Mouse (Mus musculus) c-Kit-negative CD71-positive TER-119-positive erythroid progenitor cells, embryonic 14.5 days (primary cell): Measurements from ENCODE around the gene Arl6.

Experiments used
- DNase-seq: peaks from one replicate; pipeline ENCODE4 v3.0.0-alpha.2; 2013; ENCODE audit warnings: low read depth, low spot score

Gene Arl6

DNA sequence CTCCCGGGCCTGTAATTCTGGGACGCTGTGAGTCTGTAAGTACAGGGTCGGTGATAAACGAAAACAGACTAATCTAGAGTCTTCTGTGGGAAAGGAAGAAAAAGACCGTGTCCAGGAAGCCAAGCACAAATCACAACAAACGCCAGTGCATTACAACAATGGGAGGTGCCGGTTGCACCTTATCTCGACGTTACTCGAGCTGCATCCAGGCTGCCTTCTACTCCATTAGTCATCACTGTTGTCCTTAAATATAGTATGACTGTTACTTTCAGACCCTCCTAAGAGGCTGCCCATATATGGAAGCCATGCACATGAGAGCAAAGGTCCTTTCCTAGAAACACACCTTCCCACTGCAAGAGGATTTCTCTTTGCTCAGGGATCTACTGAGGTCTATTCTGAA is 51.4 kb downstream of the Arl6 start:
- no peak for DNase-seq

DNA sequence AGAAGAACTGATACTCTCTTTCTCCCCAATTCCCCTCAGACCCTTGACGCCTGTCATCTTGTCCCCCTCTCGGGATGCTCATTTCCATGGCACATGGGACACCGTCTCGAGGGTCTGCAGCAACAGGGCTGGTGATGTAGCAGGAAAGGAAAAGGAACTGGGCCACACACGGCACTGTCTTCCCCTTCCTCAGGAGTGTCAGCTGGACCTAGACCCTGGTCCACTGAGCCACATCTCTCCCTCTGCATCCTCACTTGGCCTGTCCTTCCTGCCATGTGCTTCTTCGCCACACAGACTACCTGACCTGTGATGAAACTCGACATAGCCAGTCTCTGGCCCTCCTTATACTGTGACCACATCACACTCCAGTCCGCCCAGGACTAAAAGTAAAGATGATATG is 52.3 kb downstream of the Arl6 start:
- no peak for DNase-seq

DNA sequence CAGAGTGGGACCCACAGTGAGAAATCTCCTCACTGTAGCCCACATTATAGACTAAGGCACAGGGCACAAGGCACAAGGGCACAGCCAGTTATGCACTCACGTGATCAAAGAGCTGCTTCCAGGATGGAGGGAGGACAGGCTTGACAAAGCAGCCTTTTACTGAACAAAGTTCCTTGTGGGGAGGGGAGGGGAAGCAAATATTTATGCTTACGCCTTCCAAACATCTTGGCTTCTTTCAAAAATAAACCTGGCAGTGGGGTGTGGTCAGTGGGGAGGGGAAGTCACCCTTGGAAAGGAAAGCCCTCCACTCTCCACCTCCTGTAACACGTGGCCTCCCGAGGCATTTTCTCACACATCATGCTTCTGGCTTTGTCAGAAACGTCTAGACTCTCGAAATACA is 52.9 kb downstream of the Arl6 start:
- no peak for DNase-seq

DNA sequence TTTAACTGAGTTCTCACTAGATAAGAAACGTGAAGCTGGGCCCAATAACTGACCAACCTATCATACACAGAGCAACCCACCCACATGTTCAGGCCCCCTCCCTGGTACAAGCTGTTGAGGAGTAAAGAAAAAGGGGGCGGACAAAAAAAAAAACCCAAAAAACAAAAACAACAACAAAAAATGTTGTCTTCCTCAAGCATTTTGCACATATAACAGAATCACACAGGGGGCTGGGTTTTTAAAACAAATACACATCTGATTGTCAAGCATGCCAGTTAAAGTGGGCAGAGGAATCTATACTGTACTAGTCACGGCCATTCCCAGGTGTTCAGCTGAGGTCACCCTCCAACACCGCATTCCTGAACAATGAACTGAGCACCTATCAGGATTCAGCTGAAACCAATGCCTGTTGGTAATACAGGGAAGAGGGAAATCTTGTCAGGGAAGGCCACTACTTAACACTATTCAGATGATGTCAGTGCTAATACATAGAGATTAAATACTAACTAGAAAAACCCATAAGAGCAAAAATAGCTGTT is 53.4 kb downstream of the Arl6 start:
- DNase-seq, result no peak

DNA sequence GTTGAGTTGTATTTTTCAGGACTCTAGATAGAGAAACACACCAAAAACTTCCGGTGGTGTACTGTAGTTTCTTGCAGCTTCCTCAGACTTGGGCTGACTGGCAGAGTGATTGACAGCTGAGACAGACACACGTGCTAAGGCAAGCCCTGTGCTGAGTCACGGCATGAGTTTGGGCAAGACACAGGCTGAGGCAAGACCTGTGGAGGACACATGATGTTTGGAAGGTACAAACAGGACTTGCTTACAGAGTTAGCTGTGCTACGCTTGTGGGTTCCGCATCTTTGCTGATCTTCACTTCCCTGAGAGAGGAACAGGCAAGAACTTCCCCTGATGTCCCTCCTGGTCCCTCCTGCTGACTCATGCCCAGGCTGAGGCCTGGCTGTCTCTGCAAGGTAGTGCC is 55.7 kb downstream of the Arl6 start:
- no peak for DNase-seq

DNA sequence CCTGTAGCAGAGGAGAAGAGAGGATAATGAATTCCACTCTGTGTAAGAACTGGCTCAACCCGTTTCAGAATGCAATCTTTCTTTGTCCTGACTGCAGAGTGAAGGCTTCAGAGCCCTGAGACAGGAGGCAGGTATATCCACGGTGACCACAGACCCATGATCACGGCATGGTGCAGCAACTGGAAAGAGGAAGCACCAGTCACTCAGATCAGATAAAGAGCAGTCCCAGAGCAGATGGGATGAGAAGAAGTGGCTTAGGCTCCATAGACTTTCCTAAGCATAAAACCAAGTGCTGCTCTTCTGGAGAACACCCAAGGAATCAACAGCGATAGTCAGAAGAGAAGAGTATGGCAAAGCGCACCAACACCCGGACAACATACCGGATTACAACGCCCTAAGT is 60.0 kb downstream of the Arl6 start:
- DNase-seq, result no peak

DNA sequence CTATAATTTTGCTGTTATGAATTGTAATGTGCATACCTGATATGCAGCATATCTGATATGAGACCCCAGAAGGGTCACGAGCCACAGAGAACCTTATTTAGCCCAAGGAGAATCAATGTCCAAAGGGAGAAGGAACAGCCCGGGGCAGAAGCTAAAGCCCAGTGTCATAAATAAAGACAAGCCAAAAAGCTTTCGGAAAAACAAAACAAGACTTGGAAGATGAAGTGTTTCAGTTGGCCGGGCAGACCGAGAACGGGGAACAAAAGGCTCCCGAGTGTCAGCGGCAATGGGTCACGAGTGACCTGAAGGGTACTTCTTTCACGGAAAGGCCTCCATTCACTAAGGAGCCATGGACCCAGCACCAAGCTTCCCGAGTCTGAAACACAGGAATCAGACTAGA is 65.2 kb downstream of the Arl6 start:
- DNase-seq, result no peak

DNA sequence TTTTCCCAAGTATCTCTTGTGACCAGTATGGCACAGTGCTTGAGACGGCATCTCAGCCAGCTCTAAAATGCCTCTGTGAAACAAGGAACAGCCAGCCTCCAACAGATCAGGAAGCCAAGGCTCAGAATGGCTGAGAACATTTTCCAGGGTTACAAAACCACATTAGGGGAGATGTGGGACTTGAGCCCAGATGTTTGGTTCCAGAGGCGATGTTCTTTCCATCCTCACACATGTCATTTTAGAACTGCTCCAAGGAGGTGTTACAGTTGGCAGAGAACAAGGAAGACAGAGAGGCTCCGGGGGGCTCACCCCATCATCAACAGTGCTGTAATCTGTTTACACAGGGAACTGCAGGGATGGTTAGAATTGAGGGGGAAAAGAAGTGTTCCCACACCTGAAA is 66.5 kb downstream of the Arl6 start:
- DNase-seq, result no peak

DNA sequence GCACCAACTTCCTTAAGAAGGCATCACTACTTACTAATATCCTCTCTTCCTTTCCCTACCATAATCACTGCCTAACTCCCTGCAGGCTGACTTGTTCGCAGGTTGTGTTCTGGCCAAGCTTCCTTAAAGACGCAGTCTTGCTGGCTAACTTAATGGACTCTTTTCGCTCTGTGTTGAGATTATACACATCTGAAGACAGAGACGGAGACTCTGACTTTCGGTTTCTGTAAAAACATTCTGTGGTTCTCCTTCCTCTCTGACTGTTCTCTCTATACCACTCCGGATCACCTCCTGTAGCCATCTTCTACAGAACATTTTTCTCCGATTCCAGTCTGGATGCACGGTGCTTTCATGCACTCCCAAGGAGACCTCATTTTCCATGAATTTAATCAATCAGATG is 68.4 kb downstream of the Arl6 start:
- no peak for DNase-seq

DNA sequence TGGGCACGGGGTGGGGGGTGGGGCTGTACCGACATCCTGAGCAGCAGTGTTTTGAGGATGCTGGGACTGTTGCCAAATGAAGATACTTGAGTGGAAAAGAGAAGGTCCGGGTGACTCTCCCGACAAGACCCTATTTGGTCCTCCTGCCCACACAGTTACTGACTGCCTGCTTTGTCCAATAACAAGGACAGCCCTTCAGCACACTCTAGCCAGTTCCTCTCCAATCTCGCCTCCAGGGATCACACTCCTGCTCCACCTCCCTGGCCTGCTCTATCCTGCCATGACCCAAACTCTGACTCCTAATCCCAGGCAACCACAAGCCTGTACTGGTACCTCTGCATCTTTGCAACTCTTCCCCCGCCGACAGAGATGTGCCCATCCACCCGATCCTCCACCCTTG is 69.4 kb downstream of the Arl6 start:
- no peak for DNase-seq

DNA sequence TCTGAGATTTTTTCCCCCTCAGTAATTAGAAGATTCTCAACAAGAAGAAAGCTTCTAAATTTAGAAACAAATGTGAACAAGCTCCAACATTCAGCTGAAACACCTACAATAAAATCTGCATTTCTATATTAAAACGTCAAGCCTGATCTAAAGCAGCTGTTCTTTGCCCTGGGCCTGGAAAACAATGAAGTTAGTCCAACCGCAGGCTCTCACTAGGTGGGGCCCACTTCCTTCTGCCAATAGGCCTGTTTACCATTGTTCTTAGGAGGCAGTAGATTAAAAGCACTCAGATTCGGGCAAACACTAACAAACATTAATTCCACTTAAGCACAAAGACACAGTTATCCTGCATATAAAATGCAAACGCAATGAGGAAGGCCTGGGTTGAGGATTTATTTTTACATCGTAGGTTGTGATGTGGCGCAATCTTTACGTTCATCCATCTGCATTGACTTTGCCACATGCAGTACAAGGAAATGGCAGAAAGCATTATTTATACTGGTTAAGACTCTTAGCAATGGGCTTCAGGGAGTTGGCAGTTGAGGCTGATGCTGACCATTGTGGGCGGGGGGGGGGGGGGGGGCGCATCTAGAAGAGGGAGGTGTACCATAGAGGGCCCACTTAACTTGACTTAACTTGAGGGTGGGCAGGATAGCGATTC is 71.3 kb downstream of the Arl6 start:
- no peak for DNase-seq

DNA sequence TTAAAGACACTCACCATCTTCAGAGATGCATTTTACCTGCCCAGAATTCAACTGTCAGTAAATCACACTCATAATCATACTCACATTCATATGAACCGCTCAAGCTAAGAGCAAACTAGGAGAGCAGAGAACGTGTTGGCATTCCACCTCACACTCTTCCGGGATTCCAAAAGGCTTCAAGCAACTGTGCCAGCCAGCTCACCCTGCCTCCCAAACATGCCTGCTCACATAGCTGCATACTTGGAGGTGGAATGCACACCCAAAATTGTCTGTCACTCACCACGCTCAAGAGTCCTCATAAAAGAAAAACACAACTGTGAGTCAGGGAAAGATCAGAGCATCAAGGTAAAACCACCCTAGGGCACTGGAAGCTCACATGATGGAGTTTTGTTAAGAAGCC is 72.8 kb downstream of the Arl6 start:
- no peak for DNase-seq

DNA sequence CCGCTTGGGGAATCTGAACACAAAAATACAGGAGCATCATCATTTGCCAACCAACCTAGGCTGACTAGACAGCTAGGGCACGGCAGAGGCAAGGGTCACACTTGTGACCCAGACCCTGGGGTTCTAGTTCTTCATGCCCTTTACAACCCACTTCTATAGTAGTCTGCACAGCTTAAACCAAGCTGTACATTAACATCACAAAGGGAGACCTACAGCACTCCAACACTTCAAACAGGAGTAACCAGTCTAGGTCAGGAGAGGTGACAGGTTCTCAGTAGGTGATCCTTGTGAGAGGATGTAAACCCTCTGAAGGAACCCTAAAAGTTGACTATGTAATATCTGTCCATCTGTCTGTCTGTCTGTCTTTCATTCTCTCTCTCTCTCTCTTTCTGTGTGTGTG is 73.6 kb downstream of the Arl6 start:
- no peak for DNase-seq

DNA sequence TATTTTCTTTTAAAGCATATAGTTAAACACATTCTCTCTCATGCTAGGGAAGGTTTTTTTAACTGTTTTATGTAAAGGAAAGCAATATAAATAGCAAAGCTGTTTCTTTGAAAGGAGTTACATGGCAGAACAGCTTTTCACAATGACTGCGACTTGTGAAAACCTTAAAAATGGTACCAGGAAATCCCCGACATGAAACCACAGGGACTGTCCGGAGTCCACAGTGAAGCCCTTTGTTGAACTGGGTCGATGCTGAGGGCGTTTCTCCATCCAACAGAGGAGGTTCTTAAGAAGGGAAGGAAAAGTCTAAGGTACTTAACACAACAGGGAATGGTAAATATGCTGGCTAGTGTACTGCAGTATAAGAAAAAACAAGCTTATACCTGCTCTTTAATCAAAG is 75.2 kb downstream of the Arl6 start:
- no peak for DNase-seq
